Mouse (Mus musculus) myocyte (in vitro differentiated cells): ENCODE measurements around the gene Uqcr11.

Source experiments
- CEBPB ChIP-seq: IDR thresholded peaks from 2 replicates; pipeline ENCODE4 v1.6.1; 2011; ENCODE audit warnings: mild to moderate bottlenecking, moderate library complexity; ENCODE audit not compliant: poor library complexity, insufficient read depth, severe bottlenecking
- POLR2A ChIP-seq: IDR thresholded peaks from one replicate; pipeline ENCODE4 v1.6.1; 2011; ENCODE audit warnings: low read depth, mild to moderate bottlenecking, control low read depth, moderate library complexity; ENCODE audit not compliant: insufficient read length
- POLR2AphosphoS2 ChIP-seq: IDR thresholded peaks from one replicate; pipeline ENCODE4 v1.6.1; 2011; ENCODE audit warnings: low read depth, control low read depth; ENCODE audit not compliant: insufficient read length
- REST ChIP-seq: IDR thresholded peaks from one replicate; pipeline ENCODE4 v1.6.1; 2011; ENCODE audit warnings: mild to moderate bottlenecking, control low read depth, moderate library complexity; ENCODE audit not compliant: insufficient read depth, insufficient read length
- TCF12 ChIP-seq: IDR thresholded peaks from one replicate; pipeline ENCODE4 v1.6.1; 2011; ENCODE audit warnings: mild to moderate bottlenecking, control low read depth; ENCODE audit not compliant: poor library complexity, insufficient read depth, severe bottlenecking
- USF1 ChIP-seq: IDR thresholded peaks from one replicate; pipeline ENCODE4 v1.6.1; 2011; ENCODE audit warnings: low read depth, mild to moderate bottlenecking, control low read depth, moderate library complexity

DNA sequence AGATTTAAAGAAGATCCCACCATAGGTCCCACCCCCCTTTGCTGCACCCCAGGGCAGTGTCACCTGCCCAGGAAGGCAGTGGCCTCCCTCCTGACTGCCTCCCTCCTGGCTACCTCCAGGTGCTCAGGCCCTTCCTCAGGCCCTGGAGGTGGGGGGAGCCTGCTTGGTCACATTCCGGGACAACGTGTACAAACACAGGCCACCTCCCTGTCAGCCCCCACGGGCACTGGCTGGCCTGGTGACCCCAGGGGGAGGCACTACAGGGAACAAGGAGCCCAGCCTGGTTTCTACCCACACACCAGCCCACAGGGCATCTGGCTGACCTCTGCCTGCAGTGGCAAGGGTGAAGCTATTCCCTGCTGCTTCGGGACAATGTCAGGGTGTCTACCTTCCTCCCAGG, 31.3 kb upstream of the Uqcr11 start:
- TF ChIP-seq POLR2A (no peak), TCF12 (no peak), USF1 (no peak), REST (no peak), POLR2AphosphoS2 (no peak), CEBPB (no peak)
